Mouse (Mus musculus): ENCODE measurements at regions not wholly inside any gene's neighbourhood (a gene's known extent, or its start where the extent isn't known, plus 50 kb on each side); places are given as distances from the start of the nearest gene placed in this dataset.
A peak's percentile ranks its signal among the peaks of the same experiment; 100 is the strongest.

GRCm38 (mm10) chr7:40422125-40422524 lies 476.0 kb upstream of the Vstm2b start:
- no peaks in the 10 kb centered on the region for H3K27me3 ChIP-seq (ENCODE audit: control insufficient read depth, insufficient read depth, low read length)
- 8% methylated on average over 4 of the region's 4 CpGs for WGBS
- H3K4me3 ChIP-seq (replicated peaks; ENCODE audit: insufficient read depth, low read depth, low read length), result no peak overlapping the region
- peak; percentile 8 to 20 for DNase-seq
- TF ChIP-seq CTCF (IDR thresholded peaks at IDR 0.05; ENCODE audit: borderline replicate concordance, insufficient read depth, low read depth, low read length) (no peak), POLR2A (IDR thresholded peaks at IDR 0.05; ENCODE audit: borderline replicate concordance, insufficient read depth, low read length) (no peak)
- H3K27ac ChIP-seq (ENCODE audit: insufficient read depth, low read length), result no peak overlapping the region
- H3K4me1 ChIP-seq (ENCODE audit: control insufficient read depth, insufficient read depth, low read length), result no peaks in the 10 kb centered on the region; the same call in 1 of the 2 replicates

GRCm38 (mm10) chr7:40429416-40429815 lies 468.7 kb upstream of the Vstm2b start:
- no peak for DNase-seq
- no peaks in the 10 kb centered on the region for H3K4me1 ChIP-seq (ENCODE audit: control insufficient read depth, insufficient read depth, low read length)
- no peak overlapping the region for H3K4me3 ChIP-seq (replicated peaks; ENCODE audit: insufficient read depth, low read depth, low read length)
- no peak overlapping the region for H3K27ac ChIP-seq (ENCODE audit: insufficient read depth, low read length)
- WGBS, result 94% methylated on average over 2 of the region's 2 CpGs
- no peak for TF ChIP-seq POLR2A (IDR thresholded peaks at IDR 0.05; ENCODE audit: borderline replicate concordance, insufficient read depth, low read length)
- no peak for TF ChIP-seq CTCF (IDR thresholded peaks at IDR 0.05; ENCODE audit: borderline replicate concordance, insufficient read depth, low read depth, low read length)
- no peaks in the 10 kb centered on the region for H3K27me3 ChIP-seq (ENCODE audit: control insufficient read depth, insufficient read depth, low read length)

GRCm38 (mm10) chr7:40433906-40434305 lies 464.2 kb upstream of the Vstm2b start:
- Histone ChIP-seq H3K4me3 (replicated peaks; ENCODE audit: insufficient read depth, low read depth, low read length) (no peak overlapping the region), H3K27ac (ENCODE audit: insufficient read depth, low read length) (no peak overlapping the region), H3K4me1 (ENCODE audit: control insufficient read depth, insufficient read depth, low read length) (no peaks in the 10 kb centered on the region), H3K27me3 (ENCODE audit: control insufficient read depth, insufficient read depth, low read length) (no peaks in the 10 kb centered on the region)
- no peak for TF ChIP-seq POLR2A (IDR thresholded peaks at IDR 0.05; ENCODE audit: borderline replicate concordance, insufficient read depth, low read length)
- TF ChIP-seq CTCF (IDR thresholded peaks at IDR 0.05; ENCODE audit: borderline replicate concordance, insufficient read depth, low read depth, low read length), result no peak
- peak in 1 of 2 experiments; percentile 3 for DNase-seq
- 6% methylated on average over 2 of the region's 2 CpGs for WGBS

- no peaks in the 10 kb centered on the region for H3K27me3 ChIP-seq (ENCODE audit: control insufficient read depth, insufficient read depth, low read length)
- H3K27ac ChIP-seq (ENCODE audit: insufficient read depth, low read length), result no peak overlapping the region
- H3K4me1 ChIP-seq (ENCODE audit: control insufficient read depth, insufficient read depth, low read length), result no peaks in the 10 kb centered on the region
- DNase-seq, result no peak
- TF ChIP-seq CTCF (IDR thresholded peaks at IDR 0.05; ENCODE audit: borderline replicate concordance, insufficient read depth, low read depth, low read length) (no peak), POLR2A (IDR thresholded peaks at IDR 0.05; ENCODE audit: borderline replicate concordance, insufficient read depth, low read length) (no peak)
- 6% methylated on average over 1 of the region's 1 CpGs for WGBS
- no peak overlapping the region for H3K4me3 ChIP-seq (replicated peaks; ENCODE audit: insufficient read depth, low read depth, low read length)
Observed at GRCm38 (mm10) chr7:40441128-40441527, 457.0 kb upstream of the Vstm2b start.

GRCm38 (mm10) chr7:40441786-40442185 lies 456.3 kb upstream of the Vstm2b start:
- Histone ChIP-seq H3K4me3 (replicated peaks; ENCODE audit: insufficient read depth, low read depth, low read length) (no peak overlapping the region), H3K27ac (ENCODE audit: insufficient read depth, low read length) (no peak overlapping the region), H3K27me3 (ENCODE audit: control insufficient read depth, insufficient read depth, low read length) (no peaks in the 10 kb centered on the region), H3K4me1 (ENCODE audit: control insufficient read depth, insufficient read depth, low read length) (no peaks in the 10 kb centered on the region)
- TF ChIP-seq POLR2A (IDR thresholded peaks at IDR 0.05; ENCODE audit: borderline replicate concordance, insufficient read depth, low read length), result no peak
- no peak for TF ChIP-seq CTCF (IDR thresholded peaks at IDR 0.05; ENCODE audit: borderline replicate concordance, insufficient read depth, low read depth, low read length)
- no peak for DNase-seq
- WGBS, result 82% methylated on average over 3 of the region's 3 CpGs

GRCm38 (mm10) chr7:40466382-40466781 lies 431.7 kb upstream of the Vstm2b start:
- TF ChIP-seq POLR2A (IDR thresholded peaks at IDR 0.05; ENCODE audit: borderline replicate concordance, insufficient read depth, low read length), result no peak
- TF ChIP-seq CTCF (IDR thresholded peaks at IDR 0.05; ENCODE audit: borderline replicate concordance, insufficient read depth, low read depth, low read length), result no peak
- H3K4me3 ChIP-seq (replicated peaks; ENCODE audit: insufficient read depth, low read depth, low read length), result no peak overlapping the region
- no peak for DNase-seq
- no peak overlapping the region for H3K27ac ChIP-seq (ENCODE audit: insufficient read depth, low read length)
- WGBS, result 87% methylated on average over 5 of the region's 5 CpGs
- H3K27me3 ChIP-seq (ENCODE audit: control insufficient read depth, insufficient read depth, low read length), result no peaks in the 10 kb centered on the region
- H3K4me1 ChIP-seq (ENCODE audit: control insufficient read depth, insufficient read depth, low read length), result no peaks in the 10 kb centered on the region

GRCm38 (mm10) chr7:40487256-40487655 lies 410.9 kb upstream of the Vstm2b start:
- no peaks in the 10 kb centered on the region for H3K27me3 ChIP-seq (ENCODE audit: control insufficient read depth, insufficient read depth, low read length)
- no peak overlapping the region for H3K4me3 ChIP-seq (replicated peaks; ENCODE audit: insufficient read depth, low read depth, low read length)
- no peak for DNase-seq
- no peak overlapping the region for H3K27ac ChIP-seq (ENCODE audit: insufficient read depth, low read length)
- no peaks in the 10 kb centered on the region for H3K4me1 ChIP-seq (ENCODE audit: control insufficient read depth, insufficient read depth, low read length)
- no peak for TF ChIP-seq CTCF (IDR thresholded peaks at IDR 0.05; ENCODE audit: borderline replicate concordance, insufficient read depth, low read depth, low read length)
- TF ChIP-seq POLR2A (IDR thresholded peaks at IDR 0.05; ENCODE audit: borderline replicate concordance, insufficient read depth, low read length), result no peak

- no peaks in the 10 kb centered on the region for H3K27me3 ChIP-seq (ENCODE audit: control insufficient read depth, insufficient read depth, low read length)
- no peak overlapping the region for H3K27ac ChIP-seq (ENCODE audit: insufficient read depth, low read length)
- 73% methylated on average over 7 of the region's 7 CpGs for WGBS
- H3K4me3 ChIP-seq (replicated peaks; ENCODE audit: insufficient read depth, low read depth, low read length), result no peak overlapping the region
- TF ChIP-seq CTCF (IDR thresholded peaks at IDR 0.05; ENCODE audit: borderline replicate concordance, insufficient read depth, low read depth, low read length) (no peak), POLR2A (IDR thresholded peaks at IDR 0.05; ENCODE audit: borderline replicate concordance, insufficient read depth, low read length) (no peak)
- H3K4me1 ChIP-seq (ENCODE audit: control insufficient read depth, insufficient read depth, low read length), result no peaks in the 10 kb centered on the region
- DNase-seq, result no peak
Observed at GRCm38 (mm10) chr7:40522703-40523267, 375.3 kb upstream of the Vstm2b start.

Measured in cerebellum, adult 2 months (tissue).